Comparison of ENCODE assay signal across 9 mouse cellular contexts in the genomic region with DNA sequence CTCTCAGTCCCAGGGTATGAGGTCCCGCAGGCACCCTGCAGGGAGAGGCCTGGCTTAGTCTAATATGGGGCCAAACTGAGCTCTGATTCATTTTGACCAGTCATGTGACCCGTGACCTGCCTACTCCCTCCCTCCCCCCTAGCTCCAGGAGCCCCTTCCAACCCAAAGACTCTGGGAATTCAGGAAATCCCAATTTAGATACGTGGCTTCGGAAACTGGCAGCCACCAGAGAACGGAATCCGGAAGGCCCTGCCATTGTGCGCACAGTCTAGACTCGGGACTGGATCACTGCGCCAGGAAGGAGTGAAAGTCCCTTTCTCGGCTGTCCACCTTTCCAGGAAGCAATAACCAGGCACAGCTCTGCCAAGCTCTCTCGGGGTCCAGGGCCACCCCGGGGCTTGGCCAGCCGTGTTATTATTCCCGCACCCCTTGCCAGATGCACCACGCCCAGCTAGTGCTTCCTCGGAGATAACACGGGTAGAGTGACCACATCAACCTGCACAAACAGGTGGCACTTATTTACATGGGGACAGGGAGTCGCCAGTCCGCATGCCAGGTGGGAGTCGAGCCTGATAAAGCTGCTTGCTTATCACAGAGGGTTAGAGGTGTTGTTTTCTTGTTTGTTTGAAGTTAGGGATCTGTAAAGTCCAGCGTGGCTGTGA.
DNase-seq lines count a peak whose midpoint lies in the region; ATAC-seq and TF ChIP-seq lines count a peak whose summit lies in the region.
"Had no signal": no experiment of that assay in that cellular context is flagged by ENCODE, and none has a peak within 500 bp of the region (broad histone marks: within the 10 kb centered on the region; RNA-seq: fewer than 3 reads in every experiment).

No protein-coding gene starts in this region.

- no peaks in the 10 kb centered on the region for H3K9me3 ChIP-seq in embryonic facial prominence, embryonic 15.5 days (replicated peaks)
- no peaks in the 10 kb centered on the region for H3K9me3 ChIP-seq in intestine, embryonic 16.5 days (ENCODE audit: control insufficient read depth, low read length)
- H3K9me3 ChIP-seq in liver, postnatal 0 days (ENCODE audit: low read length) = no peaks in the 10 kb centered on the region
- H3K9me3 ChIP-seq: neural tube, embryonic 15.5 days had no signal

- no peak overlapping the region for H3K9ac ChIP-seq in embryonic facial prominence, embryonic 15.5 days
- no peak overlapping the region for H3K9ac ChIP-seq in intestine, embryonic 16.5 days (ENCODE audit: low read depth, low read length)
- no peak overlapping the region for H3K9ac ChIP-seq in liver, postnatal 0 days (replicated peaks)
- H3K9ac ChIP-seq: neural tube, embryonic 15.5 days had no signal

- intact Hi-C loops in left cerebral cortex, adult 2 months (cut with DNase I) = no loop called here

- TF ChIP-seq CTCF in liver, postnatal 0 days (IDR thresholded peaks at IDR 0.05; ENCODE audit: low read depth) = no peak
- no peak for TF ChIP-seq CTCF in left cerebral cortex, adult 2 months (IDR thresholded peaks at IDR 0.05)

- WGBS in embryonic facial prominence, embryonic 15.5 days = 58% methylated on average over 21 of the region's 21 CpGs
- WGBS in intestine, embryonic 16.5 days = 50% methylated on average over 21 of the region's 21 CpGs
- 17% methylated on average over 21 of the region's 21 CpGs for WGBS in liver, postnatal 0 days (ENCODE audit: insufficient replicate concordance)

- 0 out of 2 replicates have a peak overlapping the region, but pooled peaks have one; percentile 11 for H3K4me2 ChIP-seq in embryonic facial prominence, embryonic 15.5 days (replicated peaks)
- H3K4me2 ChIP-seq in intestine, embryonic 16.5 days (ENCODE audit: low read depth, low read length) = peak overlapping the region; percentile 6; the same call in 1 of the 2 replicates
- H3K4me2 ChIP-seq in liver, postnatal 0 days (ENCODE audit: low read depth, low read length) = peak overlapping the region; percentile 47
- H3K4me2 ChIP-seq: neural tube, embryonic 15.5 days had no signal

- no peaks in the 10 kb centered on the region for H3K36me3 ChIP-seq in embryonic facial prominence, embryonic 15.5 days
- H3K36me3 ChIP-seq in intestine, embryonic 16.5 days (ENCODE audit: control insufficient read depth, insufficient read depth, low read length) = no peaks in the 10 kb centered on the region
- no peaks in the 10 kb centered on the region for H3K36me3 ChIP-seq in liver, postnatal 0 days (replicated peaks; ENCODE audit: insufficient read depth, low read length)
- H3K36me3 ChIP-seq: neural tube, embryonic 15.5 days had no signal

- H3K27ac ChIP-seq in embryonic facial prominence, embryonic 15.5 days (replicated peaks) = no peak overlapping the region
- H3K27ac ChIP-seq in intestine, embryonic 16.5 days (ENCODE audit: low read length) = peak overlapping the region; percentile 9; the same call in 1 of the 2 replicates
- no peak overlapping the region; the same call in 1 of the 2 replicates for H3K27ac ChIP-seq in liver, postnatal 0 days (ENCODE audit: low read depth)
- no peak overlapping the region for H3K27ac ChIP-seq in left cerebral cortex, adult 2 months
- H3K27ac ChIP-seq: neural tube, embryonic 15.5 days had no signal

- H3K27me3 ChIP-seq in embryonic facial prominence, embryonic 15.5 days = peaks cover 11% of the 10 kb centered on the region
- H3K27me3 ChIP-seq in intestine, embryonic 16.5 days (replicated peaks; ENCODE audit: control insufficient read depth, insufficient read depth, low read length) = no peaks in the 10 kb centered on the region
- no peaks in the 10 kb centered on the region for H3K27me3 ChIP-seq in liver, postnatal 0 days (ENCODE audit: insufficient read depth, low read length)
- H3K27me3 ChIP-seq: neural tube, embryonic 15.5 days had no signal

- peak; percentile 27 for DNase-seq in NIH3T3 (ENCODE audit: low read depth)
- DNase-seq in liver, postnatal 0 days = peak; percentile 33
- no peak for DNase-seq in retina, postnatal 1 day
- no peak for DNase-seq in left cerebral cortex, adult 2 months (ENCODE audit: extremely low spot score in 1 of 2, low spot score in 2 of 2)

- TF ChIP-seq EP300 in liver, postnatal 0 days (IDR thresholded peaks at IDR 0.05; ENCODE audit: low read depth) = no peak; the same call in 1 of the 2 replicates

- H3K4me1 ChIP-seq in embryonic facial prominence, embryonic 15.5 days = peaks cover 16% of the 10 kb centered on the region; the same call in 1 of the 2 replicates
- H3K4me1 ChIP-seq in intestine, embryonic 16.5 days (ENCODE audit: control insufficient read depth, insufficient read depth, low read length) = peaks cover 6% of the 10 kb centered on the region; the same call in 1 of the 2 replicates
- peaks cover 7% of the 10 kb centered on the region for H3K4me1 ChIP-seq in liver, postnatal 0 days (ENCODE audit: insufficient read depth)

- no peak for ATAC-seq in embryonic facial prominence, embryonic 15.5 days (ENCODE audit: insufficient number of reproducible peaks, low FRiP score, low TSS enrichment, low read depth)
- ATAC-seq in intestine, embryonic 16.5 days = peak; percentile 72
- ATAC-seq in liver, postnatal 0 days = peak; percentile 63
- no peak for ATAC-seq in erythroid progenitor cell, adult 5-6 weeks (replicated peaks; ENCODE audit: low FRiP score, poor library complexity, severe bottlenecking)
- ATAC-seq in erythroblast, adult 5-6 weeks (replicated peaks; ENCODE audit: low FRiP score, poor library complexity, severe bottlenecking) = no peak

- no peak overlapping the region for H3K4me3 ChIP-seq in embryonic facial prominence, embryonic 15.5 days (replicated peaks)
- no peak overlapping the region for H3K4me3 ChIP-seq in intestine, embryonic 16.5 days (ENCODE audit: low read length)
- H3K4me3 ChIP-seq in liver, postnatal 0 days (ENCODE audit: low read depth, low read length) = no peak overlapping the region
- H3K4me3 ChIP-seq in left cerebral cortex, adult 2 months = no peak overlapping the region
- H3K4me3 ChIP-seq: neural tube, embryonic 15.5 days had no signal

Comparison
In these comparisons a context has a peak if more than half of its experiments do, and no peak if none do; other contexts are left out.
1. DNase-seq: peak in NIH3T3 (single experiment) and liver, postnatal 0 days (single experiment); none in retina, postnatal 1 day (single experiment) and left cerebral cortex, adult 2 months (0 of 2).
2. ATAC-seq: peak in intestine, embryonic 16.5 days (single experiment) and liver, postnatal 0 days (single experiment); none in embryonic facial prominence, embryonic 15.5 days (single experiment), erythroid progenitor cell, adult 5-6 weeks (single experiment) and erythroblast, adult 5-6 weeks (single experiment).
3. Peak in every context shown above with its lines, with median percentiles within 50 percentile points of each other: H3K4me2 ChIP-seq.